Comparison of ENCODE assay signal across 12 mouse cellular contexts in the genomic region with DNA sequence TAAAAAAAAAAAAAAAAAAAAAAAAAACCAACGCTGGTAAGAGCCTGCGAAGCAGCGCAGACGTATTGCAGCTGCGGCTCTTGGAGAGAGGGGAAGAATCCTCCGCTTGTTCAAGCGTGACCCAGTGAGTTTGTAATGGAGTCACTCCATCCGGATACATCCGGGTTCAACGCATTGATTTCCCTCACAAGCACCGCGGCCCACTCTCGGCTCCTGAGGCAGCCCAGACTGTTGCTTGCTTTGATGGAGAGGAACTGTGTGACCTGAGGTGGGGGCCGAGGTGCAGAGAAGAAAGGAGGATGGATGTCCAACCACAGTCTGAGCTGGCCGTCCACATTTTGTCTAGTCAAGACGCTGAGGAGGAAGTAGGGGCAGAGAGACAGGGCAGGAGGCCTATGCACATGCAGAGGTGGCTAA.
A peak's percentile ranks its signal among the peaks of the same experiment; 100 is the strongest.
DNase-seq lines count a peak whose midpoint lies in the region; ATAC-seq and TF ChIP-seq lines count a peak whose summit lies in the region.
"Had no signal": no experiment of that assay in that cellular context is flagged by ENCODE, and none has a peak within 500 bp of the region (broad histone marks: within the 10 kb centered on the region; RNA-seq: fewer than 3 reads in every experiment).

No protein-coding gene starts in this region.

- no peak for TF ChIP-seq CTCF in left cerebral cortex, adult 2 months (IDR thresholded peaks at IDR 0.05)
- TF ChIP-seq CTCF in liver, postnatal 0 days (IDR thresholded peaks at IDR 0.05; ENCODE audit: low read depth), result no peak

- H3K4me1 ChIP-seq in kidney, embryonic 16.5 days (ENCODE audit: insufficient read depth, low read length), result 0 out of 2 replicates have a peak, but pooled peaks cover 2% of the 10 kb centered on the region
- peaks cover 12% of the 10 kb centered on the region for H3K4me1 ChIP-seq in embryonic facial prominence, embryonic 10.5 days
- peaks cover 13% of the 10 kb centered on the region for H3K4me1 ChIP-seq in hindbrain, embryonic 13.5 days (replicated peaks)
- H3K4me1 ChIP-seq in neural tube, embryonic 13.5 days (replicated peaks), result peaks cover 18% of the 10 kb centered on the region
- no peaks in the 10 kb centered on the region; the same call in 1 of the 2 replicates for H3K4me1 ChIP-seq in liver, postnatal 0 days (ENCODE audit: insufficient read depth)
- H3K4me1 ChIP-seq: heart, embryonic 12.5 days had no signal

- peak overlapping the region; percentile 20 for H3K4me2 ChIP-seq in kidney, embryonic 16.5 days (replicated peaks; ENCODE audit: low read depth, low read length)
- H3K4me2 ChIP-seq in hindbrain, embryonic 13.5 days, result peak overlapping the region; percentile 43
- peak overlapping the region; percentile 39 for H3K4me2 ChIP-seq in neural tube, embryonic 13.5 days
- H3K4me2 ChIP-seq in liver, postnatal 0 days (ENCODE audit: low read depth, low read length), result no peak overlapping the region
- H3K4me2 ChIP-seq: heart, embryonic 12.5 days; intestine, embryonic 15.5 days had no signal

- no peaks in the 10 kb centered on the region for H3K36me3 ChIP-seq in kidney, embryonic 16.5 days (ENCODE audit: insufficient read depth, low read length)
- no peaks in the 10 kb centered on the region for H3K36me3 ChIP-seq in embryonic facial prominence, embryonic 10.5 days (replicated peaks)
- H3K36me3 ChIP-seq in hindbrain, embryonic 13.5 days, result no peaks in the 10 kb centered on the region
- H3K36me3 ChIP-seq in neural tube, embryonic 13.5 days, result no peaks in the 10 kb centered on the region
- H3K36me3 ChIP-seq in liver, postnatal 0 days (replicated peaks; ENCODE audit: insufficient read depth, low read length), result no peaks in the 10 kb centered on the region
- H3K36me3 ChIP-seq: heart, embryonic 12.5 days; intestine, embryonic 15.5 days had no signal

- no peak for TF ChIP-seq EP300 in liver, postnatal 0 days (IDR thresholded peaks at IDR 0.05; ENCODE audit: low read depth)

- WGBS in kidney, embryonic 16.5 days, result 30% methylated on average over 16 of the region's 16 CpGs
- 62% methylated on average over 16 of the region's 16 CpGs for WGBS in embryonic facial prominence, embryonic 10.5 days
- 27% methylated on average over 16 of the region's 16 CpGs for WGBS in hindbrain, embryonic 13.5 days
- WGBS in neural tube, embryonic 13.5 days, result 42% methylated on average over 16 of the region's 16 CpGs
- WGBS in liver, postnatal 0 days (ENCODE audit: insufficient replicate concordance), result 77% methylated on average over 16 of the region's 16 CpGs

- DNase-seq in kidney, adult 9 months, result no peak
- peak; percentile 12 for DNase-seq in embryonic facial prominence, embryonic 10.5 days (ENCODE audit: low spot score)
- DNase-seq in left cerebral cortex, adult 2 months (ENCODE audit: extremely low spot score in 1 of 2, low spot score in 2 of 2), result no peak
- no peak for DNase-seq in liver, postnatal 0 days
- no peak for DNase-seq in left cerebral cortex, adult 8-10 months (ENCODE audit: low spot score in 2 of 2)
- DNase-seq: spleen, adult 18-20 months had no signal

- peak; percentile 77 for ATAC-seq in kidney, embryonic 16.5 days (ENCODE audit: low FRiP score, low TSS enrichment)
- ATAC-seq in hindbrain, embryonic 13.5 days (ENCODE audit: low FRiP score), result peak; percentile 73
- ATAC-seq in neural tube, embryonic 13.5 days (ENCODE audit: low read depth), result peak; percentile 82
- ATAC-seq in liver, postnatal 0 days, result no peak
- ATAC-seq: intestine, embryonic 15.5 days had no signal

- no peak overlapping the region for H3K9ac ChIP-seq in kidney, embryonic 16.5 days (replicated peaks; ENCODE audit: low read length)
- H3K9ac ChIP-seq in hindbrain, embryonic 13.5 days, result no peak overlapping the region; the same call in 1 of the 2 replicates
- H3K9ac ChIP-seq in neural tube, embryonic 13.5 days, result no peak overlapping the region
- H3K9ac ChIP-seq in liver, postnatal 0 days (replicated peaks), result no peak overlapping the region
- H3K9ac ChIP-seq: heart, embryonic 12.5 days; intestine, embryonic 15.5 days had no signal

- intact Hi-C loops in left cerebral cortex, adult 2 months (cut with DNase I), result no loop called here

- H3K9me3 ChIP-seq in kidney, embryonic 16.5 days (ENCODE audit: low read length), result no peaks in the 10 kb centered on the region
- H3K9me3 ChIP-seq in embryonic facial prominence, embryonic 10.5 days, result no peaks in the 10 kb centered on the region
- H3K9me3 ChIP-seq in hindbrain, embryonic 13.5 days, result no peaks in the 10 kb centered on the region
- no peaks in the 10 kb centered on the region for H3K9me3 ChIP-seq in neural tube, embryonic 13.5 days
- no peaks in the 10 kb centered on the region for H3K9me3 ChIP-seq in liver, postnatal 0 days (ENCODE audit: low read length)
- H3K9me3 ChIP-seq: heart, embryonic 12.5 days; intestine, embryonic 15.5 days had no signal

- no peaks in the 10 kb centered on the region for H3K27me3 ChIP-seq in kidney, embryonic 16.5 days (ENCODE audit: insufficient read depth, low read length)
- no peaks in the 10 kb centered on the region for H3K27me3 ChIP-seq in embryonic facial prominence, embryonic 10.5 days (replicated peaks; ENCODE audit: low read depth, poor library complexity, severe bottlenecking)
- H3K27me3 ChIP-seq in hindbrain, embryonic 13.5 days, result 0 out of 2 replicates have a peak, but pooled peaks cover 2% of the 10 kb centered on the region
- H3K27me3 ChIP-seq in neural tube, embryonic 13.5 days, result no peaks in the 10 kb centered on the region
- no peaks in the 10 kb centered on the region for H3K27me3 ChIP-seq in liver, postnatal 0 days (ENCODE audit: insufficient read depth, low read length)
- H3K27me3 ChIP-seq: heart, embryonic 12.5 days; intestine, embryonic 15.5 days had no signal

- no peak overlapping the region for H3K27ac ChIP-seq in kidney, embryonic 16.5 days (ENCODE audit: low read length)
- no peak overlapping the region for H3K27ac ChIP-seq in embryonic facial prominence, embryonic 10.5 days (replicated peaks)
- peak overlapping the region; percentile 71; the same call in 1 of the 2 replicates for H3K27ac ChIP-seq in hindbrain, embryonic 13.5 days
- H3K27ac ChIP-seq in neural tube, embryonic 13.5 days (replicated peaks), result 0 out of 2 replicates have a peak overlapping the region, but pooled peaks have one; percentile 35
- H3K27ac ChIP-seq in left cerebral cortex, adult 2 months, result no peak overlapping the region
- H3K27ac ChIP-seq in liver, postnatal 0 days (ENCODE audit: low read depth), result no peak overlapping the region
- H3K27ac ChIP-seq: intestine, embryonic 15.5 days; macrophage had no signal

- H3K4me3 ChIP-seq in kidney, embryonic 16.5 days (ENCODE audit: low read length), result no peak overlapping the region
- H3K4me3 ChIP-seq in embryonic facial prominence, embryonic 10.5 days, result no peak overlapping the region
- no peak overlapping the region; the same call in 1 of the 2 replicates for H3K4me3 ChIP-seq in hindbrain, embryonic 13.5 days
- no peak overlapping the region for H3K4me3 ChIP-seq in neural tube, embryonic 13.5 days
- H3K4me3 ChIP-seq in left cerebral cortex, adult 2 months, result no peak overlapping the region
- no peak overlapping the region for H3K4me3 ChIP-seq in liver, postnatal 0 days (ENCODE audit: low read depth, low read length)
- H3K4me3 ChIP-seq: heart, embryonic 12.5 days; intestine, embryonic 15.5 days had no signal

Comparison
In these comparisons a context has a peak if more than half of its experiments do, and no peak if none do; other contexts are left out.
1. H3K27ac ChIP-seq: peak in hindbrain, embryonic 13.5 days (single experiment) and neural tube, embryonic 13.5 days (single experiment); none in kidney, embryonic 16.5 days (single experiment), embryonic facial prominence, embryonic 10.5 days (single experiment), left cerebral cortex, adult 2 months (single experiment) and liver, postnatal 0 days (single experiment).